Mouse (Mus musculus) cerebellum, adult 9-11 months (tissue): ENCODE data around the gene Gm156.
"Not testable (repeated sequence)": the region's sequence is repeated elsewhere in the genome, so short reads cannot be mapped to it uniquely, and the experiment has no call there.

Experiments used
- DNase-seq: peaks from one replicate; pipeline ENCODE4 v3.0.0; 2022

Gm156 gene

DNA sequence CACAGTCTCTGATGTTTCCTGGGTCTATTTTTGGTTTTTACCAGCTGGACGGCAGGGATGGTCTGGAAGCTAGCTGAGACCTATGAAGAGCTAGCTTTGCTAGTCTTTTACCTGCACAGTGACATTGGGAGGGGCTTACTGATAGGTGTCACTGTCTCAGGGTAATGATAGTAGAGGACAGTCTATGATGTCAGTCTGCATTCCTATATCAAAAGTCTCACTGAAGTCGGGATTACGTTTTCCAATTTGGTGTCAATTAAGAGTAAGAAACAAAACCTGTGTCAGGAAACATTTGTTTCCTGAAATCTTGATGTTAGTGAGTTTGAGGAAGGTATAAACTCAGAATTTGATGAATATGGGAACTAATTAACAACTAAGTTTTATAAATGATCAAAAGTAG, at the start of gene Gm156:
TSS of gene Gm156 (minus strand) at position 101 of the 400 bp plus-strand sequence.
- DNase-seq: not testable (repeated sequence)

DNA sequence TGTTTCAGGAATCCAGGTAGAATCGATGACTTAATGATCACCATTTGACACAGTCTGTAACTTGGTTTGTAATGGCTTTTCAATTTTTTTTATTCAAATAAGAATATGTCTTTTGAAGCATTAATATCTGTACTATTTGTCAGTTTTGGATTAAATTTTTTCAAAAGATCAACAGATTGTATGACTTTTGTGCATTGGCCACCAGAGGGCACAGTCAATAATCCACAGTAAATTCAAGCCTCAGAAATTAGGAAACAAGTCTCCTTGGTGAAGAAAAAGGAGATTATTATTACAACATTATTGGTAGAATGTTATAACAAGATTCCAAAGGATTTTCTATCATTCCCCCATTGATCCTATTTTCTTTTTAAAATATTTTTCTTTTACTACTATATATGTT, 41.5 kb upstream of the Gm156 start:
- no peak for DNase-seq

DNA sequence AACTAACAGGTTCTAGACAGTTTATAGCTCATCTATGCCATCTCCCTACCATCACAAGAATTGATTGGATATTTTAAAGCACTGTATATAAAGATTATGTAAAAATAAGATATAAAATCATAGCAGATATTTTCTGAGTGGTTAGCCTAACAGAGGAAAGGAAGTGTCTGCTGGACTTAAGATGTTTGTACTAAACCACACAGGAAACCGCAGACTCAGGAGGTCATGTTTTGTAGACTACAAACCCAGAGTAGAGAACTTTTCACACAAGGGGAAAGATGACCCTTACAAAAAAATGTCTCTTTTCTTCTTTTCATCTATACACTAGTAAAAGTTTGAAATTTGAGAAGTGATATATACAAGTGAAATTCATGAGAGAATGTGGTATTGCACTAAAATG, 39.9 kb upstream of the Gm156 start:
- DNase-seq: no peak

DNA sequence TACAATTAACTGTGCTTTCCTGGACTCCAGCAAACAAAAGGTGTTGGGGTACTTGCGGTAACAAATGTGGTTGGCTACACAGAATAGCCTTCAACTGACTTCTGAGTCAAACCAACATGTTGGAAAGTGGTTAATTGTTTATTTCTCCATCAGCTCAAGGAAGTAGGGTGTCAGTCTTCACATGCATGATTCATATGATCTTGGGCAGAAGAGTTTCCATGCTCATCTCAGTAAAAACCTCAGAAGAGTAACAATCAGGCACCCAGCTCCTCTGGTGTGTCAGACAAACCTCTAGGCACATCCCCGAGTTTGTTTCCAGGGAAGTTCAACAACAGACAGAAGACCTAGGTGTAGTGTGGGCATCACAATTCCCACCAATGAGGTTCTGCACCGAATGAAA, 33.7 kb upstream of the Gm156 start:
- no peak for DNase-seq

DNA sequence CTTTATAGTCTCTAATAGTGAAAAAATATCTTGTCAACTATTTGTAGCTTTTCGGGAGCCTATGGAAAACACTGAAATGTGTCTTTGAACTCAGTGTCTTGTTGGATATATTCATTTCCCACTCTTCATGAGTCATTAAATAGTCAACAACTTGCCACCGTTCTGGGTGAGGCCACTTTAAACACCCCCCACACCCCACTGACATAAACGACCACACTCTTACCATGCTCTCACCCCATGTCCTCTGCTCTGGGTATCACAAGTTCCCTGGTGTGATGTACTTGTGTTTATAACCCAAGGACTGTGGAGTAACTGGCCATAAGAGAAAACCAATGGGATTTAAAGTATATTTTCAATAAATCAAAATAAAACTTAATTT, 36.4 kb downstream of the Gm156 start:
- no peak for DNase-seq

DNA sequence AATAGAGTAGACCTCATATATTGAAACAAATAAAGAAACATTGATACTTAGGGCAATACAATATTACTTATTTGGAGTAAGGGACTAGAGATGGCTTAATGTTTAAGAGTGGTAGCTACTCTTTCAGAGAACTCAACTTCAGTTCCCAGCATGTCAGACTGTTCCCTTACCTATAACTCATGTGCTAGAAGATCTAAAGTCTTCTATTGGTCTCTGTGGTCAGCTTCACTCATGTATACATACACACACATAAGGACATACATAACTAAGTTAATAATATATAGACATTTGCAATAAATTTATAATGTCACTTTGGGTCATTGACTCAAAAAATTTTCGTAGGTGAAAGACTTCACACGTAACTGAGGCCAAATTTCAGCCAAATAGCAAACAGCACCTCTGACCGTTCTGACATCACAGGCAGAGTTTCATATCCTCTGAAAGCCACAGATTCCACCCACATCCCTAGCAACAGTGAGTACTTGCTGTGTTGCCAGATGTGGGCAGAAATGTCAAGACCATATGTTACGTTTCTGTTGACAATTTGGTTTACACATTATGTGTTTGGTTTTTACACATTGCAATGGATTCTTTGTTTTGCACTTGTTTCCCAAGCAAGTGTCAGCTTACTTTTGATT, 36.9 kb downstream of the Gm156 start:
- DNase-seq: no peak

DNA sequence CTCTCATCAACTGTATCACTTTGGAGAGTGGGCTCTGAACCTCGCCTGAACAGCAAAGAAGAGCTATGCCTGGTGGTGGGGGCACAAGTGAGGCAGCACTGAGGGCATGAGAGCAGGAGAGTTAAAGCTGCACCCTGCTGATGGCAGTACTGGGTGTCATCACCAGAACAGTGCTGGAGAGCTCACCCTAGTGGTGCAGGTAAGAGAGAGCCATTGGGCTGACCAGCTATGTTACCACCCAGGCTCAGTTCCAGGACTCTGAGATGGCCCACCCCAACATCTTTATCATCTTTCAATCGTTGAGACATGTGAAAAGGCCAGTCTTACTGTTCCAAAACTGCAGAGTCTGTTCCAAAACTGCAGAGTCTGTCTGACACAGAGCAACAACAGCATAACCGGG, 37.9 kb downstream of the Gm156 start:
- DNase-seq: no peak

DNA sequence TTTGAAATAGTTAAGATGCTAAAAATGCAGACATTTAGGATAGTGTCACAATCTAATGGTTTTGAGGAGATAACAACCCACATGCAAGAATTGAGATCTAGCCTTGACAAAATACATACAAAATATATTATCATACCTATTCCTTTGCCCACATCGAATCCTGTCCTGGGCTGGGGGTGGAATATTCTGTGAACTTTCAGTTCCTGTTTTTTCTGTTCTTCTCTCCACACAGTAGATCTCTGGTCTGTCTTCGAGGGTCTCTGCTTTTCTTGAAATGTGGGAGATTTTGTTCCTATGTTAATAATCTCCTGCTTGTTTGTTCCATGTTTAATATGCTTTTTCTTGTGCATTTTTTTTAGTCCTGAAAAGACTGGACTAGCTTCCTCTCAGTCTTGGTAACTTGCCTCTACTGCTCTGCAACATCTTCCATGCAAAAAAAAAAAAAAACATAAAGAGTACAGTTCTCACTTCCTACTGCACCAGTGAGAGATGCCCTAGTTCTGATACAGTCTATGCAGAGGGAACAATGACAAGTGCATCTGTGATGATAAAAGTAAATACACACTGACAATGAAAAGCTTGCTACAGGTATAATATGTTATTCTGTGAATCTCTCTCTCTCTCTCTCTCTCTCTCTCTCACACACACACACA, 43.9 kb downstream of the Gm156 start, which contains the start of gene Klri2:
TSS of gene Klri2 (minus strand) at position 416 of the 653 bp plus-strand sequence.
- DNase-seq: no peak

DNA sequence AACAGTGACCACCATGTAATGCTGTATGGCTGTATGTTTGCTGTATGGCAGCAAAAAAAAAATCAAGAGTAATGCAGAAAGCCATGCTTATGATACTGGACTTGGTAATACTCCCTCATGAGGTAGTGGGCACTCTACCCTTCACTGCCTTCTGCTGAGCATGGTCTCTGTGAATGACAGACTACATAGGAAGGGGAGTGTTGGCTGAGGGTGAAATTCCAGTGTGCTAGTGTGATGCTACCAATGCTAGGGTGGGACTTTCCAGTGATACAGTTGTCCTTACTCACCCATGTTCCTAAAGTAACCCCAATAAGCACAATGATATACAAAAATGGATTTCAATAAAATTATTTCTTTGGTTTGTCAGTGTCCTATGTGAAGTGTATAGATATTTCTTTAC, 47.7 kb downstream of the Gm156 start:
- DNase-seq: no peak

DNA sequence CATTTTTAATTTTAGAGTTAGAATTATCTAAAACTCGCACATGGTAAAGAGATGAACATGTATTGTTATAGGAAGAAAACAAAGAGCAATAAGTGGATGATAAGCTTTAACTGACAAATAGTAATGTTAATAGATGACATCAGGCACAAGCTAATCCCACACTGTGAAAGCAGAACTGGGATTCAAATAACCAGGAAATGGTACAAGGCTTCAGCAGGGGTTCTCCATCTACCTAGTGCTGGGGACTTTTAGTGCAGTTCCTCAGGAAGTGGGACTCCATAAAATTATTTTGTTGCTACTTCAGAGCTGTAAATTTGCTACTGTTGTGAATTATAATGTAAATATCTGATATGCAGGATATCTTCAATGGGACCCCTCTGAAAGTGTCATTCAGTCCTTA, 56.8 kb downstream of the Gm156 start:
- no peak for DNase-seq

DNA sequence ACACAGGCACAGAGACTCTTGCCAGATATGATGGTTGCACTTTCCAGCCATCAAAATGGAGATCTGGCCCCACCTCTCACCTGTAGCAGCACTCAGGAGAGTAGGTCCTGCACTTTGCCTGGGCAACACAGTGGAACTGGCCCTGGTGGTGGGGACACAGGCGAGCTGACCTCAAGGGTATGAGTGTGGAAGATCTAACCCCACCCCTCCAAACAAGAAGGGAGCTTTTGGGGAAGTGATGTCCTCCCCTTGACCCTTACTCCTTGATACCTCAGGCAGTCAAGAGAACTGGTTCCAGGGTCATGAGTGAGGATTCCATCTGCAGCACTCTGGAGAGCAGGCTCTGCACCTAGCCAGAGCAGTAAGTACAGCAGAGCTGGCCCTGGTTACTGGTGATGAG, 62.7 kb downstream of the Gm156 start:
- no peak for DNase-seq

DNA sequence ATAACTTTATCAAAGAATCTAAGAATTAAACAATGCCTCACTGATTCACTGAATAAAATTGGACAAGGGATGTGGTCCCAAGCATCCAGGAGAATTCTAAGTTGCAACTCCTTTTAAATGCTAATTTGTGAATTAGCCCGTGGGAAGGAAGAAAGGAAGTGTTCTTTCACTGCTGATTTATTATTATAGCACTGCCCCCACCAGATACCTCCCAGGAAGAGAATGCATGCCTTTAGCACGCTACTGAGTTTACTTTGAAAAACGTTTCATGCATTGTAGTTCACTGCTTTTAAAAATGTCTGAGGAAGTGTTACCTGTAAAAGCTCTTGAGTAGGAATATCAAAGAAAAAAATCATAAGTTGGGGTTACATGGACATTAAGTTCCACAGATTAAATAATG, 63.6 kb downstream of the Gm156 start:
- no peak for DNase-seq

DNA sequence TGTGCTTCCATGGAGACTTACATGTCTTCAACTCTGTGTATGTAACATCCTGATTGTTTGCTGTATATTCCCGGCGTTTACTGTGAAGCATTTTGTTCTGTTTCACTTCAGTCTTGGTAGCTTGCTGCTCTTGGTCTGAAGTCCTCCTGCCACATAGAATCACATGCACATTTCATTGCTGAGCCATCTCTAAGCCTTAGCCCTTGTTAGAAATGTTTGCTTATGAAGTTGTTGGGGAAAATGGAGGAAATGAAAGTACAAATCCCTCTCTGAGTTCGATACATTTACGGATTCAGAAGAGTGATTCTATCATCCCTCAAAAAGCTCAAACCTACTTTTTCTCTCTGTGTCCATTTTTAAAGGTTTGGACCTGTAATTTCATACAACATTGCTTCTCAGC, 67.0 kb downstream of the Gm156 start, which contains the start of gene Klri1:
TSS of gene Klri1 (minus strand) at position 101 of the 400 bp plus-strand sequence.
- DNase-seq: no peak
